Mouse (Mus musculus) urinary bladder, postnatal 36 days (tissue): ENCODE results near the gene Cdc25b.
"Not testable (repeated sequence)": the region's sequence is repeated elsewhere in the genome, so short reads cannot be mapped to it uniquely, and the experiment has no call there.

Experiments
- DNase-seq, 2 experiments: peaks; one replicate each; pipeline ENCODE4 v3.0.0; 2022; ENCODE audit warnings: low spot score in 2 of 2, mixed read lengths in 1 of 2

Cdc25b gene

DNA sequence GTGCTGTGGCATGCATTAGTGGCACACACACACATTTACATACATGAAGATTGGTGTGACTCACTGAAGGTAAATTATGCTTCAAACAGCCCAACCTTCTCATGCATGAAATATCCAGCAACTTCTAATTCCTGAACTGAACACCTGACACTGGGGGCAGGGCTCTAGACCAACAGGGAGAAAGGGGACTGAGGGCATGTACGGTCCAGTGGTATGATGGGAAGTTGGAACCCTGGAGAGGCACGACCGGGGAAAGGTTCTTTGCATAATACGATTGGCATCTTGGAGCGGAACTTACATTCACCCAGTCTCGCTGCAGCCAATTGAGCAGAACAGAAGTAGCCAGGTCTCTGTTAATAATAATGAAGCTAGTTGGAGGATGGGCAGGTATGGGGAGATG is 38.4 kb downstream of the Cdc25b start:
- no peak for DNase-seq

DNA sequence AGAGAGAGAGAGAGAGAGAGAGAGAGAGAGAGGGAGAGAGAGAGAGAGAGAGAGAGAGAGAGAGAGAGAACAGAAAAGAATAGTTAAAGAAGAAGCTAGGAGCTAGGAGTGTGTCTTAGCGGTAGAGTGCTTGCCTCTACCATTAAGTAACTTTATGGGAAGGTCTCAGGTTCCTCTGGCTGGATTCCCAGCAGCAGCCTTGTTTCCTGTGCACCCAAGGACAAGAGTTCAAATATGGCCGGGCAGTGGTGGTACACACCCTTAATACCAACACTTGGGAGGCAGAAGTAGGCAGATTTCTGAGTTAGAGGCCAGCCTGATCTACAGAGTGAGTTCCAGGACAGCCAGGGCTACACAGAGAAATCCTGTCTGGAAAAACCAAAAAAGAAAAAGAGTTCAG is 39.9 kb downstream of the Cdc25b start:
- DNase-seq, result not testable (repeated sequence)

DNA sequence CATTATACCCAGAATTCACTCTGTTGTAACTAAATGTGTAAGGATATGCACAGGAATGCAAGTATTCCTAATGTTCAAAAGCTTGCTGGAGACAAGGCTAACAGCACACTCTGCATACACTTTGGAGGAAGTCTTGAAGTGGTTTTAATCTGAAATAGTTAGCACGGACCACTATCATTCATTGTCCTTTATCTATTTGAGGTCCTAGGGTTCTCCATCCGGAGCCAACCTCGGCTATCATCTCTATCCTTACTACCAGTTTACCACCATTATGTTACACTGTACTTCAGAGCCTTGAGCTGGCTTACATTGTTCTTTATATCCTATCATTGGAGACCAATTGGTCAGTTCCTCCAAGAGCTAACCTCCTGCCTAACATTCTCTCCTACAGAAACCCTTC is 40.5 kb downstream of the Cdc25b start:
- DNase-seq, result no peak

DNA sequence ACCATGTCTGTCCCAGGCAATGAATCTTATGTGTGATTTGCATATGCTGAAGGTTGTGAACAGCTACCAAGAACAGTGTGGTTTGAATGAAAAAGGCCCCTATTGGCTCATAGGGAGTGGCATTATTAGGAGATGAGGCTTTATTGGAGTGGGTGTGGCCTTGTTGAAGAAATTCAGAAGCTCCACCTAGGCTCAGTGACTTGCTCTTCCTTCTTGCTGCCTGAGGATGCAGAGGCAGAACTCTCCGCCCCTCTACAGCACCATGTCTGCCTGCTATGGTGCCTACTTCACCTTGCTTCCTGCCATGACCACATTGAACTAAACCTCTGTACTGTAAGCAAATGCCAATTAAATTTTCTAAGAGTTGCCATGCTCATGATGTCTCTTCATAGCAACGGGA is 45.8 kb downstream of the Cdc25b start:
- DNase-seq, result no peak

- DNase-seq, result peak; percentile 94 to 97
Observed at GRCm38 (mm10) chr2:131233307-131234126, 46.8 kb downstream of the Cdc25b start, which contains the start of gene Mavs. Gene Mavs (plus strand): TSS chr2:131234063.

- DNase-seq, result no peak
Observed at GRCm38 (mm10) chr2:131234127-131234650, 47.4 kb downstream of the Cdc25b start.

- no peak for DNase-seq
Observed at GRCm38 (mm10) chr2:131234970-131235635, 48.4 kb downstream of the Cdc25b start.

DNA sequence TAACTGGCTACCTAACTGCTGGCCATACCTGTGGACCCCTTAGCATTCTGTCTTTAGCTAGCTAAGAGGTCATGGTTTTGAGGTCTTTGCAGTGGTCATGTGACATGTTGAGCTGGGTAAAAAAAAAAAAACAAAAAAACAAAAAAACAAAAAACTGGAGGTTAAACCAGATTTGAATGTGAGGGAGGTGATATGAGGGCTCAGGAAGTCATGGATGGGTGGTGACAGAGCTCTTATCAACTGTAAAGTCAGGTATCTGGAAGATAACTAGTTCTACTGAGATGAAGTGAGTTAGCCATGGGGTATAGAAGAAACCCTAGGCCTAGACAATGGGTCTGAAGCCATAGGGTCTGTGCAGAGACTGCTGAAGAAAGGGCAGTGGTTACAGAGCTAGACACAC is 55.4 kb downstream of the Cdc25b start:
- DNase-seq, result no peak

- DNase-seq, result no peak
Observed at GRCm38 (mm10) chr2:131242929-131243328, 56.2 kb downstream of the Cdc25b start.
